In genomic region chr8:60640046-60640445, GRCm38 (mm10) we compare ENCODE assay signal across 13 mouse cellular contexts.
"Had no signal": no experiment of that assay in that cellular context is flagged by ENCODE, and none has a peak within 500 bp of the region (broad histone marks: within the 10 kb centered on the region; RNA-seq: fewer than 3 reads in every experiment).

No protein-coding gene starts in this region.

- H3K4me3 ChIP-seq: limb, embryonic 10.5 days; liver, embryonic 15.5 days; midbrain, embryonic 15.5 days; neural tube, embryonic 12.5 days had no signal

- H3K36me3 ChIP-seq: limb, embryonic 10.5 days; liver, embryonic 15.5 days; midbrain, embryonic 15.5 days; neural tube, embryonic 12.5 days had no signal

- DNase-seq: kidney, adult 2 months; kidney, postnatal 25 days; lung, adult 2 months; lung, postnatal 36 days; retina, postnatal 1 day; right cerebral cortex, postnatal 14 days; thymus, postnatal 36 days had no signal

- ATAC-seq: intestine, embryonic 16.5 days; lung, postnatal 0 days; midbrain, embryonic 15.5 days had no signal

- H3K27ac ChIP-seq: limb, embryonic 10.5 days; liver, embryonic 15.5 days; midbrain, embryonic 15.5 days; neural tube, embryonic 12.5 days had no signal

- H3K27me3 ChIP-seq: midbrain, embryonic 15.5 days; neural tube, embryonic 12.5 days had no signal

- H3K4me1 ChIP-seq: liver, embryonic 15.5 days; midbrain, embryonic 15.5 days; neural tube, embryonic 12.5 days had no signal
